Mouse (Mus musculus): ENCODE data around the gene Rnasek. TPM values are rescaled to one million over a fixed set of nuclear protein-coding genes. Genes with fewer than 3 reads are reported as not detected.

The Rnasek gene
- polyA plus RNA-seq, 1 experiment from 2014 or later, result 152 TPM

GRCm38 (mm10) chr11:70259035-70259434, 19.4 kb upstream of the Rnasek start:
- WGBS, result 89% methylated on average over 4 of the region's 4 CpGs

GRCm38 (mm10) chr11:70254931-70255531, 15.4 kb upstream of the Rnasek start, which contains the start of gene Alox12:
Gene Alox12 (minus strand): TSS chr11:70255353.
- H3K4me2 ChIP-seq (replicated peaks), result peak within 1 kb of the TSS; percentile 59
- H3K27ac ChIP-seq, result no peak within 1 kb of the TSS
- WGBS, result 2% methylated on average over 25 of the region's 25 CpGs
- H3K9me3 ChIP-seq, result no peaks in the 10 kb centered on the region
- H3K36me3 ChIP-seq, result no peaks in the 10 kb centered on the region
- peaks cover 78% of the 10 kb centered on the region for H3K27me3 ChIP-seq
- peak within 1 kb of the TSS; percentile 27 for H3K9ac ChIP-seq
- peaks cover 14% of the 10 kb centered on the region for H3K4me1 ChIP-seq
- ATAC-seq (ENCODE audit: low FRiP score, low read depth), result no peak
- H3K4me3 ChIP-seq, result peak within 1 kb of the TSS; percentile 37

More at GRCm38 (mm10) chr11:70259035-70259434, 19.4 kb upstream of the Rnasek start:
- Histone ChIP-seq H3K4me2 (replicated peaks) (no peak overlapping the region), H3K9me3 (no peaks in the 10 kb centered on the region), H3K27ac (no peak overlapping the region), H3K4me3 (no peak overlapping the region), H3K27me3 (peaks cover 38% of the 10 kb centered on the region), H3K4me1 (peaks cover 14% of the 10 kb centered on the region), H3K36me3 (no peaks in the 10 kb centered on the region), H3K9ac (no peak overlapping the region)
- ATAC-seq (ENCODE audit: low FRiP score, low read depth), result no peak

- H3K27me3 ChIP-seq, result peaks cover 84% of the 10 kb centered on the region
- ATAC-seq (ENCODE audit: low FRiP score, low read depth), result no peak
- H3K9me3 ChIP-seq, result no peaks in the 10 kb centered on the region
- H3K36me3 ChIP-seq, result no peaks in the 10 kb centered on the region
- peak overlapping the region; percentile 59 for H3K4me2 ChIP-seq (replicated peaks)
- WGBS, result 3% methylated on average over 18 of the region's 18 CpGs
- H3K4me1 ChIP-seq, result peaks cover 14% of the 10 kb centered on the region
- no peak overlapping the region for H3K27ac ChIP-seq
- peak overlapping the region; percentile 27; the same call in 1 of the 2 replicates for H3K9ac ChIP-seq
- H3K4me3 ChIP-seq, result peak overlapping the region; percentile 37
Measured at GRCm38 (mm10) chr11:70254337-70254736, 14.7 kb upstream of the Rnasek start.

- H3K4me2 ChIP-seq (replicated peaks), result no peak overlapping the region
- ATAC-seq (ENCODE audit: low FRiP score, low read depth), result no peak
- H3K36me3 ChIP-seq, result no peaks in the 10 kb centered on the region
- 81% methylated on average over 8 of the region's 8 CpGs for WGBS
- no peaks in the 10 kb centered on the region for H3K9me3 ChIP-seq
- H3K4me3 ChIP-seq, result no peak overlapping the region
- H3K9ac ChIP-seq, result no peak overlapping the region
- peaks cover 83% of the 10 kb centered on the region for H3K27me3 ChIP-seq
- H3K4me1 ChIP-seq, result peaks cover 14% of the 10 kb centered on the region
- H3K27ac ChIP-seq, result no peak overlapping the region
Measured at GRCm38 (mm10) chr11:70251853-70252252, 12.2 kb upstream of the Rnasek start.

- H3K9me3 ChIP-seq, result no peaks in the 10 kb centered on the region
- ATAC-seq (ENCODE audit: low FRiP score, low read depth), result no peak
- no peaks in the 10 kb centered on the region for H3K36me3 ChIP-seq
- no peak overlapping the region for H3K4me2 ChIP-seq (replicated peaks)
- H3K9ac ChIP-seq, result no peak overlapping the region
- peaks cover 78% of the 10 kb centered on the region for H3K27me3 ChIP-seq
- H3K4me3 ChIP-seq, result no peak overlapping the region
- H3K4me1 ChIP-seq, result peaks cover 10% of the 10 kb centered on the region
- no peak overlapping the region for H3K27ac ChIP-seq
- 69% methylated on average over 11 of the region's 11 CpGs for WGBS
Measured at GRCm38 (mm10) chr11:70250150-70250549, 10.5 kb upstream of the Rnasek start.

GRCm38 (mm10) chr11:70247136-70247845, 7.6 kb upstream of the Rnasek start:
- H3K9ac ChIP-seq, result no peak overlapping the region
- WGBS, result 51% methylated on average over 9 of the region's 9 CpGs
- no peak overlapping the region for H3K4me2 ChIP-seq (replicated peaks)
- no peak overlapping the region for H3K4me3 ChIP-seq
- peaks cover 60% of the 10 kb centered on the region for H3K27me3 ChIP-seq
- ATAC-seq (ENCODE audit: low FRiP score, low read depth), result no peak
- no peaks in the 10 kb centered on the region for H3K9me3 ChIP-seq
- H3K36me3 ChIP-seq, result no peaks in the 10 kb centered on the region
- no peak overlapping the region for H3K27ac ChIP-seq
- no peaks in the 10 kb centered on the region for H3K4me1 ChIP-seq

- Histone ChIP-seq H3K9ac (no peak overlapping the region), H3K9me3 (no peaks in the 10 kb centered on the region), H3K4me3 (no peak overlapping the region), H3K36me3 (no peaks in the 10 kb centered on the region), H3K27ac (no peak overlapping the region), H3K4me1 (peaks cover 17% of the 10 kb centered on the region), H3K27me3 (peaks cover 24% of the 10 kb centered on the region), H3K4me2 (replicated peaks) (no peak overlapping the region)
- no peak for ATAC-seq (ENCODE audit: low FRiP score, low read depth)
- WGBS, result 67% methylated on average over 11 of the region's 11 CpGs
Measured at GRCm38 (mm10) chr11:70242591-70242990, 2.9 kb upstream of the Rnasek start.

GRCm38 (mm10) chr11:70238591-70239440, 826 bp downstream of the Rnasek start:
- Histone ChIP-seq H3K27ac (peak overlapping the region; percentile 88; the same call in 1 of the 2 replicates), H3K4me3 (peak overlapping the region; percentile 95), H3K4me2 (replicated peaks) (peak overlapping the region; percentile 98), H3K9me3 (no peaks in the 10 kb centered on the region), H3K9ac (peak overlapping the region; percentile 90), H3K27me3 (no peaks in the 10 kb centered on the region), H3K36me3 (peaks cover 17% of the 10 kb centered on the region), H3K4me1 (peaks cover 38% of the 10 kb centered on the region)
- ATAC-seq (ENCODE audit: low FRiP score, low read depth), result no peak
- WGBS, result 13% methylated on average over 23 of the region's 23 CpGs

- Histone ChIP-seq H3K9ac (peak within 1 kb of the TSS; percentile 90), H3K4me2 (replicated peaks) (peak within 1 kb of the TSS; percentile 98), H3K27ac (peak within 1 kb of the TSS; percentile 88), H3K9me3 (no peaks in the 10 kb centered on the region), H3K36me3 (peaks cover 17% of the 10 kb centered on the region), H3K27me3 (no peaks in the 10 kb centered on the region), H3K4me3 (peak within 1 kb of the TSS; percentile 95), H3K4me1 (peaks cover 49% of the 10 kb centered on the region)
- under 1% methylated on average over 68 of the region's 70 CpGs for WGBS
- ATAC-seq (ENCODE audit: low FRiP score, low read depth), result peak; percentile 94
Measured at GRCm38 (mm10) chr11:70237457-70238167, 2.0 kb downstream of the Rnasek start, which contains the start of gene 0610010K14Rik. Gene 0610010K14Rik (minus strand): TSS chr11:70237914.

GRCm38 (mm10) chr11:70236717-70237116, 2.9 kb downstream of the Rnasek start:
- H3K9ac ChIP-seq, result peak overlapping the region; percentile 82
- ATAC-seq (ENCODE audit: low FRiP score, low read depth), result no peak
- peak overlapping the region; percentile 95 for H3K4me3 ChIP-seq
- peaks cover 54% of the 10 kb centered on the region for H3K4me1 ChIP-seq
- H3K9me3 ChIP-seq, result no peaks in the 10 kb centered on the region
- H3K36me3 ChIP-seq, result peaks cover 17% of the 10 kb centered on the region
- H3K4me2 ChIP-seq (replicated peaks), result peak overlapping the region; percentile 98
- 56% methylated on average over 7 of the region's 7 CpGs for WGBS
- H3K27ac ChIP-seq, result peak overlapping the region; percentile 88; the same call in 1 of the 2 replicates
- no peaks in the 10 kb centered on the region for H3K27me3 ChIP-seq

- Histone ChIP-seq H3K4me3 (no peak overlapping the region), H3K4me2 (replicated peaks) (no peak overlapping the region), H3K9ac (no peak overlapping the region), H3K9me3 (no peaks in the 10 kb centered on the region), H3K36me3 (peaks cover 17% of the 10 kb centered on the region), H3K27ac (no peak overlapping the region), H3K4me1 (peaks cover 49% of the 10 kb centered on the region), H3K27me3 (peaks cover 6% of the 10 kb centered on the region)
- no peak for ATAC-seq (ENCODE audit: low FRiP score, low read depth)
- WGBS, result 92% methylated on average over 12 of the region's 12 CpGs
Measured at GRCm38 (mm10) chr11:70235254-70235900, 4.3 kb downstream of the Rnasek start.

Measured in limb, embryonic 13.5 days (tissue).